Mouse (Mus musculus) B cell, adult 2 months (primary cell): ENCODE measurements around the gene Chrdl1.

Experiments
- DNase-seq, 2 experiments: peaks; one replicate each; pipeline ENCODE4 v3.0.0; 2022

The Chrdl1 gene

GRCm38 (mm10) chrX:143393791-143394369 is at the start of gene Chrdl1:
Chrdl1 (minus strand) TSS chrX:143394262.
- DNase-seq = no peak

DNA sequence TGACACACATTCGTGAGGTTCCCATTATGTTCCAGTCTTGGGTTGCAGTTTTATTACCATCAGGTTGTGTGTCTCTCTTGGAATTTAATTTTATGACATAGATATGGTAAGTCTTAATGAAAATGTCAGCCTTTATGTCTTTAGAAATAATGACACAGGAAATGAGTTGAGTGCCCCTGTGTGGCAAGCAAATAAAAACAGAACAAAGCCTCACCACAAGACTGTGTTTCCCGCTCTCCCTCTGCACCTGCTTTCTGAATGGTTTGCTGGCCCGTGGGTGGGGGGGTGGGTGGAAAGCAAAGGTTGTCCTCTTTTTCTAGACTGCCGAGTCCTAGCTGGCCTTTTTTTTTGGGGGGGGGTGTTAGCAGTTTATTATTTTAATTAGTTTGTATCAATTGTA is 48.6 kb upstream of the Chrdl1 start:
- no peak for DNase-seq

DNA sequence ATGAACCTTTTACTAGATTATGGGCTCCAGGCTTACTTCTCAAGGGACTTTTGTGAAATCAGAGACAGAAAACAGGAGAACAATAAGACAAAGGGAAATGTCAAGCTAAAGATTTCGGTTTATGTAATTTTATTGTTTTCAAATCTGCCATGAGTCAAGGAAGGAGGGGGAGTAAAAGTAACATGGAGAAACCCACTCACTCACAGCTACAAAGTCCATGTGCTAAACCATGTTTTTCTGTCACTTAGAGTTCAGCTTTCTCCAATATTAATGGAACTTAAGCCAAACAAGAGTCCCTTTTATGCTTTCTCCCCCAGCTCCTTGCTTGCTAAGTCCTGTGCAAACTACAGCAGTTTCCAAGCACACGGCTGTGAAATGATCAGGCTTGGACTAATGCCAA is 10.5 kb upstream of the Chrdl1 start:
- DNase-seq = no peak

DNA sequence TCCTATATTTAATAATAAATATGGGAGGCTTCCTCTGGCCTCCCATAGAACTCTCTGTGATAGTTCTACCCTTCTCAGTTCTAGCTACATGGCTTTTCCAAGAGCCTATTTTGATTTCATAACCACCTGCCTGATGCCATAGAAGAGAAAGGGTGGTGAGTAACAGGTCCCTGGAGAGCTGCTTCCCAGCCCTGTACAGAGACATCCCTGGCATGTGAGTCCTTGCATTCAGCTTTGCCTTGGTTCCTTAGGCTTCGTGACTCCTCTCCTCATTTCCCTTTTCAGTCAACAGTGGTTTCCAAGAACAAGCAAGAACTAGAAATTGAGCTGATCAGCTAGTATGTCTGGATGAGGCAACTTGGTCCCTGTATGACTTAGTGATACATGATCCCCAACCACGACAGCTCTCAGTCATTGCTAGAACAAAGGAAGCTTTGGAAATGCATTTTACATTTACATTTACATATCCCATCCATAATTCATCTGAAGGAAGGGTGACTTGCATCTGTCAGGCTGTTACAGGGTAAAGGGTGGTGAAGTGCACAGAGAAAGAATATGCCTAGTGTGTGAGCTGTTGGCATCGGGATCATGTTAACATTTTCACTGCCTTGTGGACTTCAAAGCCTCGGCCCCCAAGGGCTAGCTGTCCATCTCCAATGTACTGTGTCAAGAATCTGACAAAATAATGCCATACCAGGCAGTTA is 27.7 kb downstream of the Chrdl1 start:
- DNase-seq = no peak

DNA sequence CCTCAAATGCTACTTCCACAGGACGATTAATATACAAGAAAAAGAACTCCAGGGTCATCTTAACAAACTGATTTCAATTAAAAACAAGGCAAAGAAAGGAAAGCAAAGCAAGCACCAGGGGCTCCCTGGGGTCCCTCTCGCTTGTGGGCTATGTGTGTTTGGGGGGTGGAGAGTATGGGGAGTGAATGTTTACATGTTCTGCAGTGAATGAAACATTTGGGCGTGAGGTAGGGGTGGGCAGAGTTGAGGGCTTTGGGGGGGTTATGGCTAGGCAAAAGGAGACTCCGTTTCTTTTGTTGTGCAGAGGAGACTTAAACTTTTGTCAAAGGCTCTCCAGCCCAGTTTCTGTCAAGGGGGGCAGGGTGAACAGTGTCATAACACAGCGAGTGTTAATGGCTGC is 46.8 kb downstream of the Chrdl1 start:
- DNase-seq = no peak

DNA sequence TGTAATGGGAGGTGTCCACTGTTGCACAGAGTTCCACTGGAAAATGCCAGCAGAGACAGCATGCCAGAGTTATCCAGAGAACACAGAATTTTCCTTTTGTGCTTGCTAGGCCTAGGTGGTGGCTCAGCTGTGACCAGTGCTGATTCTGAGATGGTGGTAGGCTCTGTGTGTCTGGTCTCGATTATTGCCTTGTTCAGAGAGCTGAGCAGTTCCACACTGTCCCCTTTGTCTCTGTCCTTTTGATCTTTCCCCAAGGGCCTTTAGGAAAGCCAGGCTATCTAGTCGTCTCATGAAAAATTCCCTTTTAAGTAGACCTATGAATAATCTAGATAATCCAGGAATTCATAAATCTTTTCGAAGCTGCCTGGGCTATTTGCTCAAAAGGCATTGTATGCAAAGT is 47.3 kb downstream of the Chrdl1 start:
- no peak for DNase-seq

DNA sequence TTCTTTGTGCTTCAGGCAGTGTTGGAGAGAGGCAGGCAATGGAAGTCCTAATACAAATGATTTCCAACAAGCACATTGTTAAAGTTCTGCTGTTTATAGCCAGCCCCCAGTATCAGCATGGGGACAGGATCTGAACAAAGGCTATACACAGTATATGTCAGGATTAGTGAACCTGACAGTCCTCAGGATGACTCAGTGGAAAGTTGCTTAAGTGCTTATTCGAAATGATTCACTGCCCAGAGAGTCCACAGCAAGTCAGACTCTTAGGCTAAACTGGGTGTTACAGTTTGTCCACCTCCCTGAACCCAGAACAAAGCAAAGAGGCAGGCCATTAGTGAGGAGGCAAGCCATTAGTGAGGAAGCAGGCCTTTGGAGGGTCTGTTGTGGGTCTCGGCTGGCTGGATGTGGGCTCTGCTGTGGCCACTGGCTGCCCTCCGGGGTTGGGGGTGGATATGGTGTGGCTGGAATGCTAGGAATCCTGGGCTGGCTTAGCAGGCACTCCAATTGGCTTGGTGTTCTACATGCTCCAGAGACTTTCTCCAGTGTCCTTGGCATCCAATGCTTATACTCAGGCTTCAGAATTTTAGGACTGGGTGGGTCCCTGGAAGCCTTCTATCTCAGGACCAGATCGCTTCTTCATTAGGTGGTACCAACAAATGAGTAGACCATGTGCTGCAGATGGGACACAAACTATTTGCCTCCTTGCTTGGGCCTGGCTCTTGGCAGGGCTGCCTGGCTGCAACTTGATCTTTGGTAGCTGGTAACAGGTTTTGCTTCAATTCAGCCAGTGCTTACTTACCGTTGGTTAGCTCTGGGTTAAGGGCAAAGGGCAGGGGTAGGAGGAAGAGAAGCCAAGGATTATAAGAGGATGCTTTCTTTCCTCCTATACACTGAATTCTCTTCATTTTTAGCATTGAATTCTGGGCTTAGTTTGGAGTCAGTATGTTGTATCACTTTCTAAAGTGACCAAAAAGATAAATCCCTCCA is 49.3 kb downstream of the Chrdl1 start:
- no peak for DNase-seq

DNA sequence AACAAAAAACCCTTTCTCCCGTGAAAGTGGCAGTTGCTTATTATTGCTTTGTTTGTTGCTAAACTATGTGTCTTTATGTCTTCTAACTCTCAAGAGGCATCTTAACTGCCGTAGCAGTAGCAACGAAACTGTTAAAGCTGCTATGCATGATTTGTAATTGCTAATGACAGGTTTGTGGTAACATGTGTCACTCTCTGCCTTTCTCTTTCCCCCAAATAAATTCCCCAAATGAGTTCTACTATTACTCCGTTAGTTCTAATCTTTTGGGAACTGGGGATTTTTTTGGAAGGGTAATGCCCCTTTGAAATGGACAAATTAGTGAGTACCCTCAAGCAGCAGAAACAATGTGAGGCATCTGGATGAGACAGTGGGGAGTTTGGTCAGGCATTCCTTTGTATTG is 55.9 kb downstream of the Chrdl1 start:
- no peak for DNase-seq

GRCm38 (mm10) chrX:143337561-143337960 is 56.5 kb downstream of the Chrdl1 start:
- no peak for DNase-seq

GRCm38 (mm10) chrX:143336661-143337060 is 57.4 kb downstream of the Chrdl1 start:
- no peak for DNase-seq

- no peak for DNase-seq
These were observed 58.2 kb downstream of the Chrdl1 start for GRCm38 (mm10) chrX:143335846-143336245.

DNA sequence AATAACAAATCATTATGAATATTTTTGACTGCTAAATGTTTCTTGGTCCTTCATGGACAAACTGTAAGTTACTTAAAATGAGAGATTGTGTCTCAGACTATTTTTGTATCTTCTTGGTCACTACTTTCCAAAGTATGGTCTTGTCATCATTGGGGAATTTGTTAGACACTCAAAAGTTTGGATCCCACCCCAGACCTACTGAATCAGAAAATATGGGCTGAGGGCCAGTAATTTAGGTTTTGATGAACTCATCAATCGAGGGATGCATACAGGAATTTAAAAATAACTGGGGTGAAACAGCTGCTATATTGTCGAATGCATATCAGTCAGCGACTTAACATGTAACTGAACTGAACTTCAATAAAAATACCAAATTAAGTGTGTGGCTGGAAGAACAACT is 80.9 kb downstream of the Chrdl1 start:
- no peak for DNase-seq

- DNase-seq = no peak
These were observed 99.3 kb downstream of the Chrdl1 start for GRCm38 (mm10) chrX:143294726-143295125.

- DNase-seq = no peak
These were observed 118.9 kb downstream of the Chrdl1 start for GRCm38 (mm10) chrX:143275202-143275601.

DNA sequence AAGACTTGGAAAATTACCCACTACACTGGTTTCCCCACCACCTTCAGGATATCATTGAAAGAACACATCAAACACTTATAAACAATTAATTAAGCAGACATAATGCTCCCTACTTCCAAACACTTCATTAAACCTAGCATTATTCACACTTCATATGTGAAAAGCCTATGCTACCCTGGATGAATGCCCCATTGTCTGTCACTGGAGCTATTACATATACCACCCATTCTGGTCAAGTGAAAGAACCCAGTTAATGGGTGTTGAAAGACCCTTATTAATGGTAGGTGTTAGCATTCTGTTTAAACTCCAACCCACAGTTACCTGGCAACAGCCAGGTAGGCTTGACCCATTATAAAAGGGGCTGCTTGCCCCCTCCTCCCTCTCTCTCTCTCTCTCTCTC is 143.4 kb downstream of the Chrdl1 start:
- no peak for DNase-seq
